Mouse (Mus musculus): ENCODE data around the gene Naxd. TPM values are rescaled to one million over a fixed set of nuclear protein-coding genes. Genes with fewer than 3 reads are reported as not detected.

Naxd gene
- polyA plus RNA-seq (2016; fragmentation: Nextera tagmentation; extraction: Ambion mirVana) = 44.6 and 52.1 TPM in 2 replicates

DNA sequence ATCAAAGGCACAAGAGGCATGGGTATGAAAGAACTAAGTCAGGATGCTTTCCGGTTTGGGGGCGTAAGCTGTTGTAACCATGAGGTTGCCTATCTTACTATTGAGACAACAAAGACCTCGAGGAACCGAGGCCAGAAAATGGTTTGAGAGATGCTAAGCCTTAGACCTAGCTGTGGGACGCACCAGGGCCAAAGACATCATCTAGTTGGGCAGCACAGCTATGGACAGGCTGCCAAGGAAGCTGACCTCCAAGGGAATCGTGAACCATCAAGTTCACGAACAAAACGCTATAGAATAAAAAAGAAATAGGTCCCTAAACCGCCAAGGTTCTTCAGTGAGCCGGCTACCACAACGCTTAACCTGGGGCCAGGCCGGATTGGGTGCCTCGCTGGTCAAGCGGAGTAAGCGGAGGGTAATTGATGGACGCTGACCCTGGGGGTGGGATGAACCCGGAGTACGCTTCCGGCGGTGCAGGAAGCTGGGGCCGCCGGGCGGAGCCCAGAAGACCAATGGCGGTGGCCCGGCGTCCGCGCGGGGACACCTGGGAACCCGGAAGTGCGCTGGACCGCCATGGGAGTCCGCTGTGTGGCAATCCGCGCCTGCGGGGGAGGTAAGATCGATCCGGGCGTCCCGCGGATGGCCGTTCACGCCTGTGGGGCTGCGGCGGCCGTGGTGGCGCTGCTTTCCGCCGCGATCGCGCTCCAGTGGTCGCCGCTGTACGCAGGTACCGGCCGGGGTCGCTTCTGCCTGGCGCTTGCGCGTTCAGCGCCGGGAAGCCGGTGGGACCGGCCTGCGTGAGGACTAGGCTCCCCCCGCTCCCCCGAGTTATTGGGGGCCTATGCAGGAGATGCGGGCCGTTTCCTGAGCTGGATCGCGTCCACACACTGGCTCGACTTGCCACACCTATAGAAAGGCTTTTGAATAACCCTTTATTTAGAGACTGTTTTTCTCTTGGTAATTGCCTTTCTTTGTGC, at the start of gene Naxd:
Gene Naxd (plus strand): TSS at position 490 of the 974 bp plus-strand sequence.
- Histone ChIP-seq H3K9me3 (replicated peaks) (no peaks in the 10 kb centered on the region), H3K27me3 (replicated peaks) (peaks cover 17% of the 10 kb centered on the region; the same call in 1 of the 2 replicates)
- 3% methylated on average over 72 of the region's 73 CpGs for WGBS (ENCODE audit: insufficient replicate concordance)

DNA sequence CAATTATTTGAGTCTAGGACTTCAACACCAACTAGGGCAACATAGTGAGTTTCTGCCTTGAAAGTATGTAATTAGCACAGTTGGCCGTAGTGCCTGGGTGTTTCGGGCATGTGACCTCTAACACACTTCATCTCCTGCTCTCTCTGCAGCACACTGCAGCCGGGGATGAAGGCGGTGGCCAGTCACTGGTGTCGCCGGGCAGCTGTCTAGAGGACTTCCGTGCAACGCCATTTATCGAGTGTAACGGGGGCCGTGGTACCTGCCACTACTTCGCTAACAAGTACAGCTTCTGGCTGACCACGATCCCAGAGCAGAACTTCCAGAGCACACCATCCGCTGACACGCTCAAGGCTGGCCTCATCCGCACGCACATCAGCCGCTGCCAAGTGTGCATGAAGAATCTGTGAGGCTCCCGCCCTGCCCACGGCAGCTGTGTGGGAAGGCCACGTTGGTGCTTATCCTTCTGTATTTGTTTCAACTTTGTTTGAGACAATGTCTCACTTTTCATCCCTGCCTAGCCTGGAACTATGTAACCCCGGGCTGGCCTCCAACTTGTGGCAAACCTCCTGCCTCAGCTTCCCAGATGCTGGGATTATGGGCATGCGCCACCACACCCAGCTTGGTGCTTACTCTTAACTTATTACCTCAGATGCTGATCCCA, 49.3 kb upstream of the Naxd start:
- no peaks in the 10 kb centered on the region for H3K9me3 ChIP-seq (replicated peaks)
- H3K4me2 ChIP-seq = no peak overlapping the region
- H3K4me1 ChIP-seq = peaks cover 33% of the 10 kb centered on the region
- no peaks in the 10 kb centered on the region for H3K36me3 ChIP-seq
- no peak overlapping the region for H3K27ac ChIP-seq
- peaks cover 20% of the 10 kb centered on the region for H3K27me3 ChIP-seq (replicated peaks)
- H3K9ac ChIP-seq = no peak overlapping the region
- no peak for ATAC-seq
- no peak overlapping the region for H3K4me3 ChIP-seq
- 82% methylated on average over 23 of the region's 23 CpGs for whole genome bisulfite sequencing (ENCODE audit: insufficient replicate concordance)

More for the DNA sequence above, at the start of gene Naxd:
- peak; percentile 98 for ATAC-seq
- Histone ChIP-seq H3K36me3 (peaks cover 16% of the 10 kb centered on the region), H3K4me1 (peaks cover 33% of the 10 kb centered on the region), H3K9ac (peak within 1 kb of the TSS; percentile 95), H3K4me2 (peak within 1 kb of the TSS; percentile 83), H3K27ac (peak within 1 kb of the TSS; percentile 73), H3K4me3 (peak within 1 kb of the TSS; percentile 95)

DNA sequence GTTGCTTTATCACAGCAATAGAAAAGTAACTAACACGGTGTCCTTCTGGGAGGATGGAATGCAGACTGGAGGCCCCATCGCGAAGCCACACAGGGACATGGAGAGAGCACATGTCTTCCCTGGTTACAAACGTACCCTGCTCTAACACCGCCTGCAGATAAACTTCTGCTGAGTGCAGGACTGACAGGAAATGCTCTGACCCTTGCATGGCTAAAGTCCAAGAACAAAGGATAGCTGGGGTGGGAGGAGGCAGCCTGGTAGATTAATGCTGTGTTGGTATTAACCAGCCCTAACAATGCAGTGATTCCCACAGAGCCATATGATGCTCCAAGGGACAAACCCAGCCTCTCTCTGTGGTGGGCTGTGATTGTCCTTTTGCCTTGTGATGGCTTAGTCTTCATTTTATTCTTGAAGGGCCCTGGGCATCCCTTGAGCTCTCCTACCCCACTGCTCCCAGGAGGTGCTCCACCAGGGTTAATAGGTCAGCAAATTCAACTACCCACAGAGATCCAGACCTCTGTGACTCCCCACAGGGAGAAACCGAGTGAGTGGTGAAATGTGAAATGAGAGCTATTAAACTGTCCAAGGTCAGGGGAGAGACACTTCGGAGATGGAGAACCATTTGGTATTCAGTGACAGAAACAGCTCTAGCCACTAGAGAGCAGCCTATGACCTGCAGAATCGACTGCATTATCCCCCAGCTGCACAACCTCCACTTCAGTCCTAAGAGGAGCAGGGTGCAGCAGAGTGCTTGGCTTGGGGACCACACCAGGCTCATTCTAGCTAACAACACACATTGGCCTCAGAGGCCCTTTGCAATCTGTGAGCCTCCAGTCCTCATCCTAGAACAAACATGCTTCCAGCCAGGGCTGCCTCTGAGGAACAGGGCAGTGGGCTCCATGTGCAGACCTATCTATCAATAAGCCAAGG, 46.9 kb upstream of the Naxd start:
- Histone ChIP-seq H3K27me3 (replicated peaks) (peaks cover 24% of the 10 kb centered on the region), H3K4me3 (no peak overlapping the region), H3K9ac (no peak overlapping the region), H3K4me1 (peaks cover 15% of the 10 kb centered on the region), H3K4me2 (no peak overlapping the region), H3K9me3 (replicated peaks) (no peaks in the 10 kb centered on the region), H3K27ac (no peak overlapping the region), H3K36me3 (no peaks in the 10 kb centered on the region)
- WGBS (ENCODE audit: insufficient replicate concordance) = 29% methylated on average over 8 of the region's 8 CpGs
- 0 out of 2 replicates have a peak, but pooled peaks have one; percentile 46 for ATAC-seq

DNA sequence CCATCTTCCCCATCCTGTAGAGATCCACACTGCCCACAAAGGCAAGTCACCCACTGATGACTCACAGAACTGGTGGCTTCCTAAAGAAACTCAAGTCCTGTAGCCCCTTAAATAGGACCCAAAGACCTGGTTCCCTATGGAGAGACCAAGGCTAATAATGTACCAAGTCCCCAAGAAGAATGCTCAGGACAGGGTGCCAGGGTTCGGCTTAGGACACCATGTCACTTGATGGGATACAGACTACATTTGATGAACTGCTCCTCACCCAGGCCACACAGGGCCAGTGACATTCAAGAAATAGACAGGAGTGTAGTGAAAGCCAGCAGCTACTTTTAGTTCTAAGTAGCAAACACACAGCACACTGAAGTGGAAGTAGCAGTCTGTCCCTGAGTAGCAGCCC, 45.2 kb upstream of the Naxd start:
- Histone ChIP-seq H3K9me3 (replicated peaks) (no peaks in the 10 kb centered on the region), H3K27ac (no peak overlapping the region)
- ATAC-seq = no peak

GRCm38 (mm10) chr8:11452559-11452958, 44.7 kb upstream of the Naxd start:
- peaks cover 24% of the 10 kb centered on the region for H3K27me3 ChIP-seq (replicated peaks)
- H3K27ac ChIP-seq = no peak overlapping the region
- H3K4me3 ChIP-seq = no peak overlapping the region
- no peak overlapping the region for H3K4me2 ChIP-seq
- no peak for ATAC-seq
- WGBS (ENCODE audit: insufficient replicate concordance) = 33% methylated on average over 3 of the region's 3 CpGs
- peaks cover 17% of the 10 kb centered on the region for H3K4me1 ChIP-seq
- H3K9ac ChIP-seq = no peak overlapping the region
- no peaks in the 10 kb centered on the region for H3K36me3 ChIP-seq
- no peaks in the 10 kb centered on the region for H3K9me3 ChIP-seq (replicated peaks)

More for the DNA sequence above, 45.2 kb upstream of the Naxd start:
- WGBS (ENCODE audit: insufficient replicate concordance) = 67% methylated on average over 1 of the region's 1 CpGs
- H3K4me2 ChIP-seq = no peak overlapping the region
- no peak overlapping the region for H3K4me3 ChIP-seq
- peaks cover 24% of the 10 kb centered on the region for H3K27me3 ChIP-seq (replicated peaks)
- no peak overlapping the region for H3K9ac ChIP-seq
- H3K4me1 ChIP-seq = peaks cover 15% of the 10 kb centered on the region
- H3K36me3 ChIP-seq = no peaks in the 10 kb centered on the region

DNA sequence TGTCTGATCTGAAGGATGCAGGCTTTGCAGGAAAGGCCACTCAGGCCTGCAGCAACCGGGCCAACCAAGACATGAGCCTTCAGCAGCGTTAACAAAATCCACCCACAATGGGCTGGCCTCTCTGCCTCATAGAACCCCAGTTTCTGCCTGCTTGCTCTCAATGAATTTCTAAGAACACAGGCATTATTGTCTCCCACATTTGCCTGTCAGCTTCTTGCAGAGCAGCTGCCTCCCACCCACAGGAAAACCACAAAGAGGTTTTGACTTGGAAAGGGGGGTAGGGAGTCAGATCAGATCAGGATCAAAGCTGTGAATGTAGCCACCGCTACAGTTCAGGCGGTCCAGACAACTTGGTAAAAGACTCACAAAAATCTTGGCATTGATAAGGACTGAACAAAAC, 44.3 kb upstream of the Naxd start:
- 10% methylated on average over 4 of the region's 4 CpGs for WGBS (ENCODE audit: insufficient replicate concordance)

DNA sequence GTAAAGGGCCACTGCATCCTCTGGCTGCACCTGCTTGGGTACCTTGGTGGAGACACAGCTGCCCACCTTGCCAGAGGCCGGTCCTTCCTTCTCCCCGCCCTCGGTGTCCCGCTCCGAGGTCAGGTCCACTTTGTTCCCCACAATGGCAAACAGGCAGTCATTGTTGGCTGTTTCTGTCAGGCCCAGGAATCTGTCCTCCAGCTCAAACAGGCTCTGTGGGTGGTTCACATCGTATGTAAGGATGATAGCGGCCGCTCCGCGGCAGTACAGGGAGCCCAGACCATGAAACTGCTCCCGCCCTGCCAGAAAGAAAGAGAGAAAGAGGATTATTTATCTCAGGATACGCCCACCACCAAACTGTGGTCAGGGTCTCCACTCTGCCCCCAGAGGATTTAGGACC, 43.1 kb upstream of the Naxd start:
- Histone ChIP-seq H3K9me3 (replicated peaks) (no peaks in the 10 kb centered on the region), H3K4me1 (peaks cover 33% of the 10 kb centered on the region), H3K9ac (no peak overlapping the region), H3K4me3 (no peak overlapping the region), H3K27me3 (replicated peaks) (peaks cover 19% of the 10 kb centered on the region), H3K4me2 (no peak overlapping the region), H3K27ac (no peak overlapping the region), H3K36me3 (no peaks in the 10 kb centered on the region)
- ATAC-seq = no peak
- WGBS (ENCODE audit: insufficient replicate concordance) = 69% methylated on average over 12 of the region's 12 CpGs

More for the DNA sequence above, 44.3 kb upstream of the Naxd start:
- no peak overlapping the region for H3K4me2 ChIP-seq
- H3K4me1 ChIP-seq = peaks cover 21% of the 10 kb centered on the region
- H3K27ac ChIP-seq = no peak overlapping the region
- no peak overlapping the region for H3K9ac ChIP-seq
- H3K36me3 ChIP-seq = no peaks in the 10 kb centered on the region
- ATAC-seq = no peak
- H3K27me3 ChIP-seq (replicated peaks) = peaks cover 23% of the 10 kb centered on the region
- no peaks in the 10 kb centered on the region for H3K9me3 ChIP-seq (replicated peaks)
- no peak overlapping the region for H3K4me3 ChIP-seq

DNA sequence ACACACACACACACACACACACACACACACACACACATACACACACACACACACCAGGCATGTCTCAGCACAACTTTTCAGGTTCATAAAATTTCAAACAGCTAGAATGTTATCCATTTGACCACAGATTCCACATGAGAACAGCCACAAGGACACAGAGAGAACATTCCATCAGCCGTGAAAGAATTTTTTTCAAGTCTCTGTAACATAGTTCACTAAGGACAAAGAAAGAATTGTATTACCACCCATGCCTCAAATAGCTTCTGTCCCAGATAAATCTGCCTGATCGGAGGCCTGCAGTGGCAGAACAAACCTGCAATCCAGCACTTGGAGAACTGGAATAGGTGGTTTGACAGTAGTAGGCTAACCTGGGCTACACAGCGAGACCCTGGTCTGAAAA, 40.0 kb upstream of the Naxd start:
- H3K9me3 ChIP-seq (replicated peaks) = no peaks in the 10 kb centered on the region
- 72% methylated on average over 3 of the region's 3 CpGs for WGBS (ENCODE audit: insufficient replicate concordance)
- ATAC-seq = no peak
- H3K36me3 ChIP-seq = no peaks in the 10 kb centered on the region
- peaks cover 10% of the 10 kb centered on the region for H3K27me3 ChIP-seq (replicated peaks)
- H3K9ac ChIP-seq = no peak overlapping the region
- H3K4me1 ChIP-seq = peaks cover 34% of the 10 kb centered on the region
- no peak overlapping the region for H3K4me2 ChIP-seq
- H3K4me3 ChIP-seq = no peak overlapping the region
- no peak overlapping the region for H3K27ac ChIP-seq

DNA sequence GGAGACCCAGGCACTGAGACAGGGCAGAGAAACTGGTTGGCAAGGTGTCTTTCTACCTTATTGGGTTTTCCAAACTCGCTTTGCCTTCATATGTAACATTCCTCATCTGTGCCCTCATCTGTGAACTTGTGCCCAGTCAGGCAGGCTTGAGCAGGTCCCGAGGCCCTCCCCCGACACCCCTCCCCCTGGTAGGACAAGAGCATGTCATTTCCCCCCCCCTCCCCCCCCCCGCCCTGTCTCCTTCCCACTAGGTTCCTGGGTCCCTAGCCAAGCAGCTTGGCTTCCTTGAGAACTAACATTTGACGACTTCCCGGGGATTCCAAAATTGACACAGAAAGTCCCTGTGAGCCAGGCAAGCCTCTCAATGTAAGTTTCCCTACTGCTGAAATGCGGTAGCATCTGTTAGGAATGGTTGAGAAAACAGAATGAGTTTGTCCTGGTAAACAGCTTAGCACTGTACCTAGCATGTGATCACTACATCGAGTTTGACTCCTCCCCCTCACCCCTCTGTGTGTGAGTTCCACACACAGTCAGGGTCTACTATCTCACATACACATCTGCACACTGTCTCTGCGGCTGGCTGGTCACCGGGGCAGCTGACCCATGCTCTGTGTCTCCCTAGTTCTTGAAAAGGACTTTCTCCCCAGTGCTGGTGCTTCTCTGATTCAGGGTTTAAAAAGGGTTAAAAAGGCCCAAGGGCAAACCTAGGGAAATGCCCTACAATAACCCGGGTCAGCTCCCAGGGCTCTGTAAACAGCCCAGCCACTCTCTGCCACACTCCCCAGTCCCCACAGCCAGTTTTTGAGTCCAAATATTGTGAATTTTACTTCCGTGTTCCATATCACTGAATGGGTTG, 39.1 kb upstream of the Naxd start:
- 22% methylated on average over 12 of the region's 12 CpGs for WGBS (ENCODE audit: insufficient replicate concordance)
- H3K9me3 ChIP-seq (replicated peaks) = no peaks in the 10 kb centered on the region
- peak overlapping the region; percentile 58 for H3K27ac ChIP-seq
- peaks cover 13% of the 10 kb centered on the region for H3K27me3 ChIP-seq (replicated peaks)
- no peaks in the 10 kb centered on the region for H3K36me3 ChIP-seq
- peak; percentile 60 for ATAC-seq
- H3K4me1 ChIP-seq = peaks cover 34% of the 10 kb centered on the region
- no peak overlapping the region for H3K4me3 ChIP-seq
- peak overlapping the region; percentile 11 for H3K4me2 ChIP-seq
- no peak overlapping the region for H3K9ac ChIP-seq

DNA sequence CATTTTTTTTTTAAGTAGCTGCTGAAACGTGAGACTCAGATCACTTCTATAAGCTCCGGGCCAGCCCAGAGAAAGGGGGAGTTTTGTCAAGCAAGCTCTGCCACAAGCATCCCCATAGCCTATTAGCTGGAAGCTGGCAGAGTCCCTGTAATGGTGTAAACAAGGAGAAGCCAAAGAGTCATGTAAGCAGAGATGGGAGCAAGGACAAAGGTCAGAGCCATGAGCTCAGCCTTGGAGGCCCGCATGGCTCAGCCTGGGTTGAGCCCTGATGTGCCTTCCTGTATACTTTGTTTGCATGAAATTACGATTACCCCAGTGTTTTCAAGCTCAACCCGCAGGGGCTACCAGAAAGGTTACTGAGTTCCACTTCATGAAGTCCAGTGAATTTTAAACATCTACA, 38.3 kb upstream of the Naxd start:
- Histone ChIP-seq H3K9ac (no peak overlapping the region), H3K27me3 (replicated peaks) (peaks cover 13% of the 10 kb centered on the region; the same call in 1 of the 2 replicates), H3K4me1 (peaks cover 34% of the 10 kb centered on the region), H3K36me3 (no peaks in the 10 kb centered on the region), H3K9me3 (replicated peaks) (no peaks in the 10 kb centered on the region), H3K4me2 (peak overlapping the region; percentile 11; the same call in 1 of the 2 replicates), H3K27ac (peak overlapping the region; percentile 58), H3K4me3 (no peak overlapping the region)
- WGBS (ENCODE audit: insufficient replicate concordance) = 47% methylated on average over 5 of the region's 5 CpGs
- ATAC-seq = 0 out of 2 replicates have a peak, but pooled peaks have one; percentile 16

Measured in liver, embryonic 12.5 days (tissue).